Mouse (Mus musculus): ENCODE results near the gene Tnfrsf26. TPM values are rescaled to one million over a fixed set of nuclear protein-coding genes. Genes with fewer than 3 reads are reported as not detected.

Gene Tnfrsf26
- polyA plus RNA-seq, 1 experiment: not detected

DNA sequence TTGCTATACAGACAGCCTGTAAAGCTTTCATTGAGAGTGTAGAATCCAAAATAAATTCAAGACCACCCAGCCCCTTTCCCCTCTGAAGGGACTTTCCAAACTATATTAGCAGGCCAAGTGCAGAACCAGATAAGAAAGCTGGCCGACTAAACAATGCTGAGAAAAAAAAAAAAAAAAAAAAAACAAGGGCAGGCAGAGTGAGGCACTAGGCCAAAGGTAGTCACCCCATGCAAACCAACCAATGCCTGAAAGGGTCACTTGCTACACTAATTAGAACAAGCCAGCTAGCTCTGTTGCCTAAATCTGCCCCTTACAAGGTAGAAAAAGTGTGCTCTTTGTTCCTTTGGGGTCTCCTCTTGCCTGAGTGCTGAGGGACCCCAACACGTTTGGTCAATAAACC is 23.6 kb downstream of the Tnfrsf26 start:
- Histone ChIP-seq H3K27ac (ENCODE audit: insufficient read depth, low read depth, low read length) (no peak overlapping the region), H3K4me1 (ENCODE audit: control insufficient read depth, insufficient read depth, low read length) (no peaks in the 10 kb centered on the region), H3K4me3 (ENCODE audit: insufficient read depth, low read depth, low read length) (no peak overlapping the region)
- TF ChIP-seq POLR2A (IDR thresholded peaks at IDR 0.05; ENCODE audit: insufficient read depth, low read depth, low read length): no peak
- no peak for TF ChIP-seq CTCF (IDR thresholded peaks at IDR 0.05; ENCODE audit: insufficient read depth, low read depth, low read length)
- WGBS: 54% methylated on average over 2 of the region's 2 CpGs

DNA sequence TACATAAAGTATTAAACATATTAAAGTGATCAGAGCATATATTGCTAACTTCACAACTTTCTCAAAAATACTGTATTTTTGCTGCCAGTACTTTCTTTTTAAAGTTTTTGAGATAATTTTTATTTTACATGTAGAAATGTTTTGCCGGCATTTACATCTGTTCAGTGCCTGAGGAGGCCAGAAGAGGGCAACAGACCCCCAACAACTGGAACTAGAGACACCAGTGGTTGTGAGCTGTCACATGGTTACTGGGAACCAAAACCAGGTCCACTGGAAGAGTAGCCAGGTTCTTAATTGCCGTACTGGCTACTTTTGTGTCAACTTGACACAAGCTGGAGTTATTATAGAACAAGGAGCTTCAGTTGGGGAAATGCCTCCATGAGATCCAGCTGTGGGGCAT is 26.8 kb downstream of the Tnfrsf26 start:
- TF ChIP-seq CTCF (IDR thresholded peaks at IDR 0.05; ENCODE audit: insufficient read depth, low read depth, low read length) (no peak), POLR2A (IDR thresholded peaks at IDR 0.05; ENCODE audit: insufficient read depth, low read depth, low read length) (no peak)
- Histone ChIP-seq H3K27ac (ENCODE audit: insufficient read depth, low read depth, low read length) (no peak overlapping the region), H3K4me3 (ENCODE audit: insufficient read depth, low read depth, low read length) (no peak overlapping the region), H3K4me1 (ENCODE audit: control insufficient read depth, insufficient read depth, low read length) (no peaks in the 10 kb centered on the region; the same call in 1 of the 2 replicates)
- 74% methylated on average over 2 of the region's 2 CpGs for WGBS

DNA sequence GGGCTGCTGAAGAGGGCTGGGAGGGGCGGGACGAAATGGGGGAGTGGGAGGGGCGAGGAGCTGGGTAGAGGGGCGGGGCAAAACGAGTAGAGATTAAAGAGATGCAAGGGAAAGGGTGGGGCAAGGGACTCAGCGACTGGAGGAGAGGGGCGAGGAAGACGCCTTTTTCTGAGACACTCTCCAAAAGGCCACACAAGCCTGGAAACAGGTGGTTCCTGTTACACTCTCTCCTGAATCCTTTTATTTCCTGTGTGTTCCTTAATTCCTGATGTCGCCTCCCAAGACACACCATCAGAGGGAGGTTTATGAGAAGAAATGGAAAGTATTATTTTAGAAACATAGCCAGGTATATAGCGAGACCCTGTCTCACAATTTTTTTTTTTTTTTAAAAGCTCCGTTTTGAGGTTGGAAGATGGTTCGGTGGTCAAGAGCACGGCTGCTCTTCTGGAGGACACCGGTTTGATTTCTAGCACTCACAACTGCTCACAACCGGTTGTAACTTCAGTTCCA is 28.2 kb downstream of the Tnfrsf26 start:
- Histone ChIP-seq H3K27ac (ENCODE audit: insufficient read depth, low read depth, low read length) (no peak overlapping the region), H3K4me1 (ENCODE audit: control insufficient read depth, insufficient read depth, low read length) (peaks cover 4% of the 10 kb centered on the region; the same call in 1 of the 2 replicates), H3K4me3 (ENCODE audit: insufficient read depth, low read depth, low read length) (peak overlapping the region; percentile 70)
- TF ChIP-seq CTCF (IDR thresholded peaks at IDR 0.05; ENCODE audit: insufficient read depth, low read depth, low read length) (no peak), POLR2A (IDR thresholded peaks at IDR 0.05; ENCODE audit: insufficient read depth, low read depth, low read length) (no peak)
- WGBS: 5% methylated on average over 15 of the region's 15 CpGs

DNA sequence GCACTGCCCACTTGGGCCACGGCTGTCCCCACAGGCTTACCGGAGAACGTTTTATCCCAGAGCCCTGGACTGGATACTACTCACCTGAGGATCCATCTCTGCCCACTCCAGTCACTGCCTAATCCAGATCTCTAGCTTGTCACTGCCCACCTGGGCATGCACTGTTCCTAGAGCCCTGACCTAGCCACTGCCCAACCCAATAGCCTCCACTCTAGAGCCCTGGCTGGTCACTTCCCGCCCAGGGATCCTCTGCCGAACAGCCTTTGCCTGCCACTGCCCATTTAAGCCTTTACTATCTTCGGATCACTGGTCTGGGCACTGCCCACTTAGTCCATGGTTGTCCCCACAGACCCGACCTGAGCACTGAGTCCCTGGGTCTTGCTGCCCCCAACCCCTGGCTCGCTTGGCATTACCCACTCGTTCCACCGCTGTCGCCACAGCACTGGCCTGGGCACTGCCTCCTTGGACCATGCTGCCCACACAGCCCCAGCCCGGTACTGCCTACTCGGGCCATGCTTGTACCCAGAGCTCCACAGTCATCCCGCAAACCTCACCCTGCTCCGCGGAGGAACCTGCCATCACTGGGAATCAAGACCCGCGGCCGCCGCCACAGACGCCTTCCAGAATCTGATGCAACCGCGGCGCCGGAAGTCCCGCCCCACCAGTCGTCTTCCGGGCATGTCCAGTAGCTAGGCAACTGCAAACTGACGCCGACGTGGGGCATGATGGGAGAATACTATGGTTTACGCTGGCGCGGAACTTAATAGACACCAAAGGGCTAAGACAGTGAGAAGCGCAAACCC is 28.9 kb downstream of the Tnfrsf26 start, which contains the start of gene Cars:
Gene Cars, minus strand, starts transcription at position 663 of the 803 bp plus-strand sequence.
- TF ChIP-seq POLR2A (IDR thresholded peaks at IDR 0.05; ENCODE audit: insufficient read depth, low read depth, low read length): peak; percentile 83
- TF ChIP-seq CTCF (IDR thresholded peaks at IDR 0.05; ENCODE audit: insufficient read depth, low read depth, low read length): no peak
- H3K4me3 ChIP-seq (ENCODE audit: insufficient read depth, low read depth, low read length): peak within 1 kb of the TSS; percentile 70
- H3K4me1 ChIP-seq (ENCODE audit: control insufficient read depth, insufficient read depth, low read length): peaks cover 10% of the 10 kb centered on the region; the same call in 1 of the 2 replicates
- H3K27ac ChIP-seq (ENCODE audit: insufficient read depth, low read depth, low read length): peak within 1 kb of the TSS; percentile 12; the same call in 1 of the 2 replicates
- WGBS: under 1% methylated on average over 35 of the region's 35 CpGs

DNA sequence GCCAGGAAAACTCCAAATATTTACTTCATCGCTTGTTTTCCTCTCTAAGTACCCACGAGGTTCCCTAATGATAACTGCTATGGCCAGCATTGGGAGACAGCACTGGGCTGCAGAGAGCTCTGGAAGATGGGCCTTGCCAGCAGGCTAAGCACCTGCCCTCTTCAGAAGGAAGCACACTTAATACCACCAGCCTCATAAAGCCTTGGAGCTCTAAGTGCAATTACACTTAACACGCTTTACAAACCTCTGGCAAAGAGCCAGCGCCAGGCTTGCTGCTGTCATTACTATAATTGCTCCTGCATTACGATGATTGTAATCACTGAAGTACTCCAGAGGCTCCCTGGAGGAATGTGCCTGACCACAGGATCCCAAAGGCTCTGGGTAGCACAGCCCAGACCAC is 33.7 kb downstream of the Tnfrsf26 start:
- 35% methylated on average over 5 of the region's 5 CpGs for WGBS

DNA sequence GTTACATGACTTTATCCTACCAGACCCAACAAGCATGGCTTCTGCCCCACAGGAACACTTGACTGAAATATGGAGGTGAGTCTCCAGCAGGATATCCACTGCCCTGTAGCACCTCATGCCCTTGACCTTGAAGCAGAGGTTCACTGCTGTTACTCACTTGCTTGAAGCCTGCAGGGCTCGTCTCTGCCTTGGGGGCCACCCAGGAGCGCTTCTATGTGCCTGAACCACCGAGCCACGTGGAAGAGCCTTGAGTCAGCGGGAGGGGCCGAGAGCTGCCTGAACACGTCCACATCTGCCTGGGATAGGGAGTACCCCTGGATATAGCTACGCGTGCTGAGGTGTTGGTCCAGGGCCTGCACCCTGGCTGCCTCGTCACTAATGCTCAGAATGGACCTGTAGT is 36.3 kb downstream of the Tnfrsf26 start:
- TF ChIP-seq POLR2A (IDR thresholded peaks at IDR 0.05; ENCODE audit: insufficient read depth, low read depth, low read length) (no peak), CTCF (IDR thresholded peaks at IDR 0.05; ENCODE audit: insufficient read depth, low read depth, low read length) (no peak)

More for the DNA sequence above, 33.7 kb downstream of the Tnfrsf26 start:
- Histone ChIP-seq H3K4me3 (ENCODE audit: insufficient read depth, low read depth, low read length) (no peak overlapping the region), H3K4me1 (ENCODE audit: control insufficient read depth, insufficient read depth, low read length) (peaks cover 10% of the 10 kb centered on the region; the same call in 1 of the 2 replicates), H3K27ac (ENCODE audit: insufficient read depth, low read depth, low read length) (no peak overlapping the region)
- TF ChIP-seq POLR2A (IDR thresholded peaks at IDR 0.05; ENCODE audit: insufficient read depth, low read depth, low read length): no peak
- no peak for TF ChIP-seq CTCF (IDR thresholded peaks at IDR 0.05; ENCODE audit: insufficient read depth, low read depth, low read length)

DNA sequence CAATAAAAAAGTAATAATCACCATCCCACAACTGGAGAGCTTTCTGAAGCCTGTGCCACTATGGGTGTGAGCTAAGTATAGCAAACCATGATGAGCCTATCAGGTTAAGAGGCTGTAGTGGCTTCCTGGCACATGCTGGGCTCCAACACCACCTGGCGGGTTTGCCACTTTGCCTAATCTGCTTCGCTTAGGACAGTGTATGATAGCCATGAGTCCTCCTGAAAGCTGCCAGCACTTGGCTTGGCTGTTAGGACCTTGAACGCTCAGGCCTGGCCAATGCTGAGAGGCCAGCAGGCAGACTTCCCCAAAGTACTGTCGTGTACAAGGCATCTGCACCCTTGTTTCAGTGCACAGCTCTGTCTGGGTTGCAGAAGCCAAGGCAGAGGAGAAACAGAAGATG is 40.5 kb downstream of the Tnfrsf26 start:
- WGBS: 87% methylated on average over 4 of the region's 4 CpGs
- H3K4me3 ChIP-seq (ENCODE audit: insufficient read depth, low read depth, low read length): no peak overlapping the region
- no peak overlapping the region for H3K27ac ChIP-seq (ENCODE audit: insufficient read depth, low read depth, low read length)
- TF ChIP-seq CTCF (IDR thresholded peaks at IDR 0.05; ENCODE audit: insufficient read depth, low read depth, low read length): no peak
- TF ChIP-seq POLR2A (IDR thresholded peaks at IDR 0.05; ENCODE audit: insufficient read depth, low read depth, low read length): no peak
- no peaks in the 10 kb centered on the region for H3K4me1 ChIP-seq (ENCODE audit: control insufficient read depth, insufficient read depth, low read length)

More for the DNA sequence above, 36.3 kb downstream of the Tnfrsf26 start:
- WGBS: 94% methylated on average over 10 of the region's 10 CpGs
- Histone ChIP-seq H3K4me3 (ENCODE audit: insufficient read depth, low read depth, low read length) (no peak overlapping the region), H3K4me1 (ENCODE audit: control insufficient read depth, insufficient read depth, low read length) (peaks cover 10% of the 10 kb centered on the region; the same call in 1 of the 2 replicates), H3K27ac (ENCODE audit: insufficient read depth, low read depth, low read length) (no peak overlapping the region)

DNA sequence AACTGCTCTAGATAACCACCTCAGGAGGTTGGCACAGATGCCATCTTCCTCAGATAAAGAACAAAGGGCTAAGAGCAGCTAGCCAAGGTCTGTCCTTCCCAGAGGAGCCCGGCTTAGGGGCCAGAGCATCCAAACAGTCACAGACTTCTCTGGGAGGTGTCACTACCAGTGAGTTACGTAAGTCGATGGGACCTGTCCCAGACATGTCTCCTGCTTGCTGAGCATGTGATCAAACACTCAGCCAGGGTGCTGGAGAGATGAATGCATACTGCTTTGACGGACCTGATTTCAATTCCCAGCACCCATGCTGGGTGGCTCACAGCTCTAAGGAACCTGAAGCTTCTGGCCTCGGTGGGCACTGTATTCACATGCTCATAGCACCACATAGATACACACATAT is 40.9 kb downstream of the Tnfrsf26 start:
- no peaks in the 10 kb centered on the region for H3K4me1 ChIP-seq (ENCODE audit: control insufficient read depth, insufficient read depth, low read length)
- H3K27ac ChIP-seq (ENCODE audit: insufficient read depth, low read depth, low read length): no peak overlapping the region
- no peak for TF ChIP-seq POLR2A (IDR thresholded peaks at IDR 0.05; ENCODE audit: insufficient read depth, low read depth, low read length)
- TF ChIP-seq CTCF (IDR thresholded peaks at IDR 0.05; ENCODE audit: insufficient read depth, low read depth, low read length): no peak
- no peak overlapping the region for H3K4me3 ChIP-seq (ENCODE audit: insufficient read depth, low read depth, low read length)
- WGBS: 89% methylated on average over 5 of the region's 5 CpGs

DNA sequence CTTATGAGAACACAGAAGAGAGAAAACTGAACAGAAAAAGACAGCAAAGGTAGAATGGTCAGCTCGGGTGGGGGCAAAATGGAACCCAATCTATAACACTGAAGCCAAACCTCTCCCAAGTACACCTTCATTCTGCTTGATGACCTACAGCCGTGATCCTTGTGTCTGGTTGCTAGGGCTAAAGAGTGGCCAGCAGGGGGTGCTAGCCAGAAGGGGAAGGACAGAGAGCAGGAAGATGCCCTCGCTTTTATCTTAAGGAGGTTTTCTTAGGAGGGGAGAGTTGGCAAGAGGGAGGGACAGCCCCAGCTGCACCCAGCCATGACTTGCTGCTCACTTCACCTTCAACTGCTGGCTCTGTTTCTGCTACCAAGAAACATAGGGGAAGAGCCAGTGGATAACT is 44.6 kb downstream of the Tnfrsf26 start:
- no peak overlapping the region for H3K27ac ChIP-seq (ENCODE audit: insufficient read depth, low read depth, low read length)
- TF ChIP-seq CTCF (IDR thresholded peaks at IDR 0.05; ENCODE audit: insufficient read depth, low read depth, low read length): peak; percentile 50; the same call in 1 of the 2 replicates
- TF ChIP-seq POLR2A (IDR thresholded peaks at IDR 0.05; ENCODE audit: insufficient read depth, low read depth, low read length): no peak
- no peak overlapping the region for H3K4me3 ChIP-seq (ENCODE audit: insufficient read depth, low read depth, low read length)
- H3K4me1 ChIP-seq (ENCODE audit: control insufficient read depth, insufficient read depth, low read length): no peaks in the 10 kb centered on the region
- WGBS: 25% methylated on average over 3 of the region's 3 CpGs

Data from olfactory bulb, adult 2 months (tissue).